8 mouse cellular contexts compared by ENCODE assay signal in the genomic region with DNA sequence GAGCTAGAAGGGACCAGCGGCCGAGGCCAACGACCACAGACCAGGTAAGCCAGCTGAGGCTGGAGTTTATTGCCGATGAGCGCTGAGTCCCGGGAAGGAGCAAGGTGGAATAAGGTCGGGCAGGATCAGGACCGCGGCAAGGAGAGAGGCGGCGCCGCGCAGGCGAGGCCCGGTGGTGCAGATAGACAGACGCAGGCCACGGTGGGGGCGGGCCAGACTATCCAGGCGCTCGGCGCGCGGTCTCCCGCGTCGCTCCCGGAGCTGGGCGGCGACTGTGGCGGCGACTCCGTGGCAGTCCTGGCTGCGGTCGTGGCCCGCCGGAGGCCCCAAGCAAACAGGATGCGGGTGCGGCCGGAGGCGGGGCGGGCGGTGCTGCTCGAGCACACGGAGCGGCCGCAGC. TPM values are rescaled to one million over a fixed set of nuclear protein-coding genes. Genes with fewer than 3 reads are reported as not detected.
A peak's percentile ranks its signal among the peaks of the same experiment; 100 is the strongest.
DNase-seq lines count a peak whose midpoint lies in the region; ATAC-seq lines count a peak whose summit lies in the region.

No protein-coding gene starts in this region.

- no peaks in the 10 kb centered on the region for H3K27me3 ChIP-seq in forebrain, embryonic 16.5 days (replicated peaks; ENCODE audit: control insufficient read depth, insufficient read depth, low read length)
- no peaks in the 10 kb centered on the region for H3K27me3 ChIP-seq in hindbrain, embryonic 11.5 days (ENCODE audit: control insufficient read depth, insufficient read depth, low read length)
- no peaks in the 10 kb centered on the region for H3K27me3 ChIP-seq in lung, embryonic 16.5 days (ENCODE audit: control insufficient read depth, insufficient read depth, low read depth, low read length)

- peak; percentile 74 for ATAC-seq in forebrain, embryonic 16.5 days
- ATAC-seq in hindbrain, embryonic 11.5 days (ENCODE audit: low FRiP score), result peak; percentile 76
- ATAC-seq in lung, embryonic 16.5 days (ENCODE audit: low read depth), result peak; percentile 82

- H3K9ac ChIP-seq in forebrain, embryonic 16.5 days (replicated peaks; ENCODE audit: low read depth, low read length), result peak overlapping the region; percentile 87
- H3K9ac ChIP-seq in hindbrain, embryonic 11.5 days (ENCODE audit: low read depth, low read length), result peak overlapping the region; percentile 75
- H3K9ac ChIP-seq in lung, embryonic 16.5 days (ENCODE audit: low read length), result peak overlapping the region; percentile 80

- peaks cover 27% of the 10 kb centered on the region for H3K4me1 ChIP-seq in forebrain, embryonic 16.5 days (replicated peaks; ENCODE audit: control insufficient read depth, insufficient read depth, low read length)
- peaks cover 11% of the 10 kb centered on the region; the same call in 1 of the 2 replicates for H3K4me1 ChIP-seq in hindbrain, embryonic 11.5 days (replicated peaks; ENCODE audit: control insufficient read depth, insufficient read depth, low read length)
- H3K4me1 ChIP-seq in lung, embryonic 16.5 days (replicated peaks; ENCODE audit: control insufficient read depth, insufficient read depth, low read length), result peaks cover 16% of the 10 kb centered on the region

- H3K4me2 ChIP-seq in forebrain, embryonic 16.5 days (ENCODE audit: low read length), result peak overlapping the region; percentile 95
- peak overlapping the region; percentile 96 for H3K4me2 ChIP-seq in hindbrain, embryonic 11.5 days (replicated peaks; ENCODE audit: low read depth, low read length)
- H3K4me2 ChIP-seq in lung, embryonic 16.5 days (ENCODE audit: low read depth, low read length), result peak overlapping the region; percentile 95

- H3K4me3 ChIP-seq in forebrain, embryonic 16.5 days (replicated peaks; ENCODE audit: low read length), result peak overlapping the region; percentile 77
- H3K4me3 ChIP-seq in hindbrain, embryonic 11.5 days (ENCODE audit: low read depth, low read length), result peak overlapping the region; percentile 79
- peak overlapping the region; percentile 79 for H3K4me3 ChIP-seq in lung, embryonic 16.5 days (ENCODE audit: low read length)

- no peaks in the 10 kb centered on the region for H3K9me3 ChIP-seq in forebrain, embryonic 16.5 days (ENCODE audit: control insufficient read depth, low read length)
- no peaks in the 10 kb centered on the region for H3K9me3 ChIP-seq in hindbrain, embryonic 11.5 days (ENCODE audit: control insufficient read depth, low read length)
- no peaks in the 10 kb centered on the region for H3K9me3 ChIP-seq in lung, embryonic 16.5 days (ENCODE audit: control insufficient read depth, low read length)

- H3K27ac ChIP-seq in forebrain, embryonic 16.5 days (ENCODE audit: low read length), result peak overlapping the region; percentile 94
- peak overlapping the region; percentile 87 for H3K27ac ChIP-seq in hindbrain, embryonic 11.5 days (ENCODE audit: low read depth, low read length)
- H3K27ac ChIP-seq in lung, embryonic 16.5 days (ENCODE audit: low read length), result peak overlapping the region; percentile 95

- WGBS in forebrain, embryonic 16.5 days, result 0% methylated on average over 46 of the region's 46 CpGs
- WGBS in hindbrain, embryonic 11.5 days, result under 1% methylated on average over 43 of the region's 46 CpGs
- WGBS in lung, embryonic 16.5 days, result 0% methylated on average over 29 of the region's 46 CpGs

- peak; percentile 75 for DNase-seq in MN1 (ENCODE audit: low spot score)
- DNase-seq in cerebellum, adult 18-20 months, result peak; percentile 85 to 86
- peak; percentile 75 for DNase-seq in hindbrain, embryonic 11.5 days (ENCODE audit: low spot score)
- DNase-seq in layer of hippocampus, postnatal 10 days (ENCODE audit: low spot score in 2 of 2), result peak; percentile 59 to 74
- peak; percentile 34 for DNase-seq in ovary, postnatal 10 days (ENCODE audit: low spot score)
- peak; percentile 48 to 54 for DNase-seq in thymus, postnatal 10 days (ENCODE audit: low spot score in 2 of 2)

- peaks cover 7% of the 10 kb centered on the region for H3K36me3 ChIP-seq in forebrain, embryonic 16.5 days (ENCODE audit: control insufficient read depth, insufficient read depth)
- H3K36me3 ChIP-seq in hindbrain, embryonic 11.5 days (ENCODE audit: control insufficient read depth, insufficient read depth, low read length), result no peaks in the 10 kb centered on the region
- peaks cover 4% of the 10 kb centered on the region; the same call in 1 of the 2 replicates for H3K36me3 ChIP-seq in lung, embryonic 16.5 days (ENCODE audit: control insufficient read depth, insufficient read depth, low read length)

RNA-seq across cellular contexts. Expression of a gene that starts 0.7 kb away (rescaled TPM):
- polyA plus RNA-seq in forebrain, embryonic 16.5 days (2015; fragmentation: Nextera tagmentation; extraction: Ambion mirVana), result 23.3 and 27.2 TPM in 2 replicates
- 11.0 and 13.8 TPM in 2 replicates for polyA plus RNA-seq in hindbrain, embryonic 11.5 days (2014; fragmentation: Nextera tagmentation; extraction: Ambion mirVana)
- total RNA-seq in layer of hippocampus, postnatal 10 days (2021), result 10 to 100 TPM; 35.4 to 35.8 TPM
- polyA plus RNA-seq in lung, embryonic 16.5 days (2015; fragmentation: Nextera tagmentation; extraction: Ambion mirVana), result 12.1 and 12.3 TPM in 2 replicates

RNA-seq across cellular contexts. Expression of a gene that starts 13.3 kb away (rescaled TPM):
- polyA plus RNA-seq in forebrain, embryonic 16.5 days (2015; fragmentation: Nextera tagmentation; extraction: Ambion mirVana), result 1.2 and 2.0 TPM in 2 replicates
- 0.46 and 1.3 TPM in 2 replicates for polyA plus RNA-seq in hindbrain, embryonic 11.5 days (2014; fragmentation: Nextera tagmentation; extraction: Ambion mirVana)
- total RNA-seq in layer of hippocampus, postnatal 10 days (2021), result 1 to 10 TPM; 1.1 to 1.3 TPM
- 3.4 and 3.6 TPM in 2 replicates for polyA plus RNA-seq in lung, embryonic 16.5 days (2015; fragmentation: Nextera tagmentation; extraction: Ambion mirVana)

RNA-seq across cellular contexts. Expression of a gene that starts 13.9 kb away (rescaled TPM):
- polyA plus RNA-seq in forebrain, embryonic 16.5 days (2015; fragmentation: Nextera tagmentation; extraction: Ambion mirVana), result 25.0 and 29.4 TPM in 2 replicates
- polyA plus RNA-seq in hindbrain, embryonic 11.5 days (2014; fragmentation: Nextera tagmentation; extraction: Ambion mirVana), result 18.2 and 19.2 TPM in 2 replicates
- 10 to 100 TPM; 81.4 to 98.8 TPM for total RNA-seq in layer of hippocampus, postnatal 10 days (2021)
- polyA plus RNA-seq in lung, embryonic 16.5 days (2015; fragmentation: Nextera tagmentation; extraction: Ambion mirVana), result 20.1 and 25.9 TPM in 2 replicates

RNA-seq across cellular contexts. Expression of a gene that starts 28.7 kb away (rescaled TPM):
- polyA plus RNA-seq in forebrain, embryonic 16.5 days (2015; fragmentation: Nextera tagmentation; extraction: Ambion mirVana), result 0.16 TPM in 1 of 2 replicates, not detected in the other
- polyA plus RNA-seq in hindbrain, embryonic 11.5 days (2014; fragmentation: Nextera tagmentation; extraction: Ambion mirVana), result 0.04 and 0.11 TPM in 2 replicates
- under 1 TPM; 0.33 to 0.37 TPM for total RNA-seq in layer of hippocampus, postnatal 10 days (2021)
- polyA plus RNA-seq in lung, embryonic 16.5 days (2015; fragmentation: Nextera tagmentation; extraction: Ambion mirVana), result 0.44 and 0.53 TPM in 2 replicates

RNA-seq across cellular contexts. Expression of a gene that starts 35.5 kb away (rescaled TPM):
- 17.6 and 18.9 TPM in 2 replicates for polyA plus RNA-seq in forebrain, embryonic 16.5 days (2015; fragmentation: Nextera tagmentation; extraction: Ambion mirVana)
- 6.4 and 8.1 TPM in 2 replicates for polyA plus RNA-seq in hindbrain, embryonic 11.5 days (2014; fragmentation: Nextera tagmentation; extraction: Ambion mirVana)
- total RNA-seq in layer of hippocampus, postnatal 10 days (2021), result 10 to 100 TPM; 28.0 to 30.0 TPM
- polyA plus RNA-seq in lung, embryonic 16.5 days (2015; fragmentation: Nextera tagmentation; extraction: Ambion mirVana), result 12.4 and 14.3 TPM in 2 replicates

Comparison
In these comparisons a context has a peak if more than half of its experiments do, and no peak if none do; other contexts are left out.
1. Peak in every context shown above with its lines: DNase-seq, ATAC-seq, H3K4me3 ChIP-seq and H3K27ac ChIP-seq.
2. DNase-seq: peak in every context shown above with its lines; median percentile 86 in cerebellum, adult 18-20 months; 75 in MN1; 75 in hindbrain, embryonic 11.5 days; 66 in layer of hippocampus, postnatal 10 days; 51 in thymus, postnatal 10 days; 34 in ovary, postnatal 10 days.